Mouse (Mus musculus) hindbrain, embryonic 11.5 days (tissue): ENCODE results near the gene Anln. TPM values are rescaled to one million over a fixed set of nuclear protein-coding genes. Genes with fewer than 3 reads are reported as not detected.
A peak's percentile ranks its signal among the peaks of the same experiment; 100 is the strongest.

Experiments
- ATAC-seq: fragments of 200-750 bp; cut with Nextera tagmentation; 2 replicates; pipeline ENCODE4 v1.8.0; 2017; ENCODE audit warnings: mild to moderate bottlenecking, moderate TSS enrichment, moderate library complexity; ENCODE audit not compliant: low FRiP score
- DNase-seq: peaks from one replicate; pipeline ENCODE4 v3.0.0-alpha.2; 2015; ENCODE audit warnings: low spot score
- H3K27ac ChIP-seq: fragments of 300-500 bp; sonication (generic); 2 replicates; pipeline ENCODE4 v1.5.1; 2014; ENCODE audit warnings: mild to moderate bottlenecking, low read depth, low read length
- H3K27me3 ChIP-seq: fragments of 300-500 bp; sonication (generic); 2 replicates; pipeline ENCODE4 v1.6.1; 2014; ENCODE audit warnings: mild to moderate bottlenecking, low read length, moderate library complexity, mixed read lengths; ENCODE audit not compliant: control insufficient read depth, insufficient read depth
- H3K36me3 ChIP-seq: fragments of 300-500 bp; sonication (generic); 2 replicates; pipeline ENCODE4 v1.6.1; 2014; ENCODE audit warnings: mild to moderate bottlenecking, low read length, moderate library complexity, mixed read lengths; ENCODE audit not compliant: control insufficient read depth, insufficient read depth
- H3K4me1 ChIP-seq: fragments of 300-500 bp; sonication (generic); replicated peaks from 2 replicates; pipeline ENCODE4 v1.6.1; 2014; ENCODE audit warnings: low read length, mixed read lengths; ENCODE audit not compliant: control insufficient read depth, insufficient read depth
- H3K4me2 ChIP-seq: fragments of 300-500 bp; sonication (generic); replicated peaks from 2 replicates; pipeline ENCODE4 v1.6.1; 2014; ENCODE audit warnings: mild to moderate bottlenecking, low read depth, low read length
- H3K4me3 ChIP-seq: fragments of 300-500 bp; sonication (generic); 2 replicates; pipeline ENCODE4 v1.5.1; 2014; ENCODE audit warnings: low read depth, low read length
- H3K9ac ChIP-seq: fragments of 300-500 bp; sonication (generic); 2 replicates; pipeline ENCODE4 v1.6.1; 2014; ENCODE audit warnings: low read depth, low read length
- H3K9me3 ChIP-seq: fragments of 300-500 bp; sonication (generic); 2 replicates; pipeline ENCODE4 v1.6.1; 2016; ENCODE audit warnings: low read length; ENCODE audit not compliant: control insufficient read depth
- WGBS: fragments of 180-500 bp; shearing (Covaris S2); extraction: QIAGEN DNeasy Blood & Tissue Kit; methylation state at CpG from one replicate; pipeline ENCODE4 v1.1.7; 2014; 5-methylcytosine and 5-hydroxymethylcytosine counted together
- polyA plus RNA-seq: library from polyadenylated mRNA; unstranded; fragments of >200 nt; fragmentation: Nextera tagmentation; extraction: Ambion mirVana; gene quantifications from 2 replicates; pipeline ENCODE4 v1.2.1, GENCODE M21; 2014

Gene Anln
- polyA plus RNA-seq, 1 experiment from 2014 or later, result 34.0 TPM

DNA sequence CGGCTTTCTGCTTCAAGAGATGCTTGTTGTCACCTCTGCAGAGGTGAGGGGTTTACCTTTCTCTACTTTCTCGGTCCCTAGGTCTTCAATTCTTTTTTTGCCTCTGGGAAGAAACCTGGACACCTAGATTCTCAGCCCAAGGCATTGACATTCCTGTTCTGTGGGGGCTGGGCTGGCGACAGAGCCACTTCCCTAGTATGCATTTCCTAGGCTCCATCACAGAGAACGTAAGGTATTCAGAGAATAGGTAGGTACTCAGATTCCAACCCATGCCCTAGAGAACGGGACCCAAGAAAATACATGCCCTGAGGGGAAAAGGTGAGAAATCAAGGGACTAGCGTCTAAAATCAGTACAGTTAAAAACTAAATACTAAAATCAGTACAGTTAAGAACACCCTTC is 82.3 kb downstream of the Anln start:
- Histone ChIP-seq H3K4me1 (no peaks in the 10 kb centered on the region; the same call in 1 of the 2 replicates), H3K9me3 (no peaks in the 10 kb centered on the region), H3K9ac (peak overlapping the region; percentile 91), H3K4me2 (peak overlapping the region; percentile 76), H3K27me3 (no peaks in the 10 kb centered on the region), H3K27ac (peak overlapping the region; percentile 66; the same call in 1 of the 2 replicates), H3K36me3 (peaks cover 16% of the 10 kb centered on the region), H3K4me3 (peak overlapping the region; percentile 71)
- ATAC-seq, result no peak
- DNase-seq, result peak; percentile 59
- WGBS, result 20% methylated on average over 6 of the region's 6 CpGs

DNA sequence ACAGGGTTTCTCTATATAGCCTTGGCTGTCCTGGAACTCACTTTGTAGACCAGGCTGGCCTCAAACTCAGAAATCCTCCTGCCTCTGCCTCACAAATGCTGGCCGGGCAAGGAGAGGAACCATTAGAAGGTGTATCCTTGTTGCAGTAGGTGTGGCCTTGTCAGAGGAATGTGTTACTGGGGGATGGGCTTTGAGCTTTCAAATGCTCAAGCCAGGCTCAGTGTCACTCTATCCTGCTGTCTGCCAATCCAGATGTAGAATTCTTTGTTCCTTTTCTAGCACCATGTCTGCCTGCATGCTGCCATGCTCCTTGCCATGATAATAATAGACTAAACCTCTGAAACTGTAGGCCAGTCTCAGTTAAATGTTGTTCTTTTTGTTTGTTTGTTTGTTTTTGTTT is 86.8 kb downstream of the Anln start:
- Histone ChIP-seq H3K27ac (no peak overlapping the region), H3K36me3 (peaks cover 21% of the 10 kb centered on the region), H3K27me3 (no peaks in the 10 kb centered on the region), H3K4me2 (no peak overlapping the region), H3K4me1 (no peaks in the 10 kb centered on the region; the same call in 1 of the 2 replicates), H3K9me3 (no peaks in the 10 kb centered on the region), H3K9ac (no peak overlapping the region), H3K4me3 (no peak overlapping the region)
- WGBS, result 100% methylated on average over 1 of the region's 1 CpGs
- DNase-seq, result no peak
- ATAC-seq, result no peak

Other genes with a start within 250 kb of the Anln start
- 60.5 and 64.1 TPM in 2 replicates for gene Pigyl, start 232.3 kb downstream of the Anln start, polyA plus RNA-seq
- not detected in 2 replicates for gene Zfp872, start 201.1 kb downstream of the Anln start, polyA plus RNA-seq
- 11.9 and 13.4 TPM in 2 replicates for gene Zfp809, start 163.5 kb downstream of the Anln start, polyA plus RNA-seq
- 7.1 and 8.1 TPM in 2 replicates for gene Zfp599, start 129.3 kb downstream of the Anln start, polyA plus RNA-seq
- gene Zfp810, start 81.5 kb downstream of the Anln start, polyA plus RNA-seq, result 25.5 and 34.1 TPM in 2 replicates
- gene 9530077C05Rik, start 22.3 kb upstream of the Anln start, polyA plus RNA-seq, result 9.3 and 9.8 TPM in 2 replicates
- not detected in 2 replicates for gene Gm17545, start 65.1 kb upstream of the Anln start, polyA plus RNA-seq
- 53.9 and 56.0 TPM in 2 replicates for gene Rp9, start 80.6 kb upstream of the Anln start, polyA plus RNA-seq
- gene Bbs9, start 86.5 kb upstream of the Anln start, polyA plus RNA-seq, result 16.9 and 17.7 TPM in 2 replicates